In genomic region chr5:142498964-142499363, GRCm38 (mm10) we compare ENCODE assay signal across 8 mouse cellular contexts. TPM values are rescaled to one million over a fixed set of nuclear protein-coding genes. Genes with fewer than 3 reads are reported as not detected.
DNase-seq lines count a peak whose midpoint lies in the region; ATAC-seq and TF ChIP-seq lines count a peak whose summit lies in the region.
"Had no signal": no experiment of that assay in that cellular context is flagged by ENCODE, and none has a peak within 500 bp of the region (broad histone marks: within the 10 kb centered on the region; RNA-seq: fewer than 3 reads in every experiment).

No protein-coding gene starts in this region.

- 56% methylated on average over 3 of the region's 3 CpGs for WGBS in kidney, postnatal 0 days

- H3K4me2 ChIP-seq in kidney, postnatal 0 days (ENCODE audit: low read length): no peak overlapping the region
- H3K4me2 ChIP-seq: limb, embryonic 13.5 days had no signal

- peak; percentile 78 for TF ChIP-seq CTCF in kidney, postnatal 0 days (IDR thresholded peaks at IDR 0.05; ENCODE audit: low read depth)
- peak; percentile 52 for TF ChIP-seq CTCF in C2C12 (IDR thresholded peaks at IDR 0.05; ENCODE audit: control insufficient read depth, insufficient read depth, insufficient read length)

- H3K79me2 ChIP-seq in C2C12 (ENCODE audit: control insufficient read depth, insufficient read depth): no peaks in the 10 kb centered on the region

- no peak overlapping the region for H3K4me3 ChIP-seq in kidney, postnatal 0 days (replicated peaks; ENCODE audit: low read depth, low read length)
- H3K4me3 ChIP-seq in C2C12 (ENCODE audit: insufficient read depth, poor library complexity, severe bottlenecking): no peak overlapping the region
- H3K4me3 ChIP-seq: limb, embryonic 13.5 days had no signal

- H3K36me3 ChIP-seq in kidney, postnatal 0 days (ENCODE audit: insufficient read depth, low read length): no peaks in the 10 kb centered on the region
- no peaks in the 10 kb centered on the region for H3K36me3 ChIP-seq in C2C12 (ENCODE audit: control insufficient read depth, insufficient read depth)
- H3K36me3 ChIP-seq: limb, embryonic 13.5 days had no signal

- H3K27me3 ChIP-seq in kidney, postnatal 0 days (ENCODE audit: insufficient read depth, low read length): no peaks in the 10 kb centered on the region
- H3K27me3 ChIP-seq in C2C12 (ENCODE audit: control insufficient read depth, insufficient read depth, insufficient read length): no peaks in the 10 kb centered on the region
- H3K27me3 ChIP-seq: limb, embryonic 13.5 days had no signal

- no peaks in the 10 kb centered on the region for H3K79me3 ChIP-seq in C2C12 (ENCODE audit: low read depth)

- no peaks in the 10 kb centered on the region for H3K9me3 ChIP-seq in kidney, postnatal 0 days (replicated peaks; ENCODE audit: low read length)
- H3K9me3 ChIP-seq: limb, embryonic 13.5 days had no signal

- ATAC-seq in kidney, postnatal 0 days (replicated peaks; ENCODE audit: low FRiP score, low read depth): no peak
- no peak for ATAC-seq in activated CD4-positive, CD25-positive, alpha-beta regulatory T cell, adult 4 months

- H3K9ac ChIP-seq in kidney, postnatal 0 days (ENCODE audit: low read depth, low read length): no peak overlapping the region
- H3K9ac ChIP-seq: limb, embryonic 13.5 days had no signal

- H3K27ac ChIP-seq in kidney, postnatal 0 days: no peak overlapping the region
- H3K27ac ChIP-seq: limb, embryonic 13.5 days had no signal

- H3ac ChIP-seq in C2C12 (ENCODE audit: control insufficient read depth, insufficient read length, low read depth): no peak overlapping the region

- peak; percentile 66 for DNase-seq in kidney, postnatal 0 days (ENCODE audit: low spot score)
- no peak for DNase-seq in kidney, adult 9 months
- DNase-seq in 416B (ENCODE audit: low read depth): peak; percentile 28
- peak; percentile 72 for DNase-seq in embryo, embryonic 10 days (ENCODE audit: low spot score)
- DNase-seq in lung, postnatal 10 days: peak; percentile 64

- no peaks in the 10 kb centered on the region; the same call in 1 of the 2 replicates for H3K4me1 ChIP-seq in kidney, postnatal 0 days (replicated peaks; ENCODE audit: insufficient read depth, low read length)

TF ChIP-seq in C2C12, 6 proteins besides CTCF, POLR2A, EP300 and RAD21:
- TF ChIP-seq USF1 (IDR thresholded peaks at IDR 0.05; ENCODE audit: low read depth): no peak

RNA-seq across cellular contexts. Expression of gene Papolb, which starts 30.9 kb away (rescaled TPM):
- polyA plus RNA-seq in kidney, postnatal 0 days (2015; fragmentation: Nextera tagmentation; extraction: Ambion mirVana): 0.04 and 0.14 TPM in 2 replicates
- 0.07 TPM for polyA plus RNA-seq in C2C12 (2012; fragmentation: generic; extraction: Trizol)
- not detected for polyA plus RNA-seq in activated CD4-positive, CD25-positive, alpha-beta regulatory T cell, adult 4 months (2017; shearing (Covaris generic))

RNA-seq across cellular contexts. Expression of gene Ap5z1, which starts 35.2 kb away (rescaled TPM):
- 6.4 and 8.8 TPM in 2 replicates for polyA plus RNA-seq in kidney, postnatal 0 days (2015; fragmentation: Nextera tagmentation; extraction: Ambion mirVana)
- 6.6 TPM for polyA plus RNA-seq in C2C12 (2012; fragmentation: generic; extraction: Trizol)
- 10 to 100 TPM; 12.0 to 24.8 TPM for polyA plus RNA-seq in activated CD4-positive, CD25-positive, alpha-beta regulatory T cell, adult 4 months (2017; shearing (Covaris generic))

RNA-seq across cellular contexts. Expression of gene Radil, which starts 51.9 kb away (rescaled TPM):
- polyA plus RNA-seq in kidney, postnatal 0 days (2015; fragmentation: Nextera tagmentation; extraction: Ambion mirVana): 0.61 and 1.2 TPM in 2 replicates
- 2.5 TPM for polyA plus RNA-seq in C2C12 (2012; fragmentation: generic; extraction: Trizol)
- not detected for polyA plus RNA-seq in activated CD4-positive, CD25-positive, alpha-beta regulatory T cell, adult 4 months (2017; shearing (Covaris generic))
